Mouse (Mus musculus) testis, adult 2 months (tissue): ENCODE results near the gene Dusp12.

ENCODE experiments used
- CTCF ChIP-seq: fragments of 200-500 bp; IDR thresholded peaks from 2 replicates; pipeline ENCODE4 v1.5.1; 2012; ENCODE audit warnings: low read depth, mild to moderate bottlenecking, inconsistent platforms, low read length, moderate library complexity; ENCODE audit not compliant: control insufficient read depth, insufficient read depth, insufficient replicate concordance
- POLR2A ChIP-seq: fragments of 200-500 bp; IDR thresholded peaks from 2 replicates; pipeline ENCODE4 v1.6.1; 2012; ENCODE audit warnings: low read depth, mild to moderate bottlenecking, inconsistent platforms, low read length, moderate library complexity; ENCODE audit not compliant: control insufficient read depth

- TF ChIP-seq POLR2A (no peak), CTCF (no peak)
These were observed 11.4 kb upstream of the Dusp12 start for GRCm38 (mm10) chr1:170896651-170897281.
